Mouse (Mus musculus) MEL (cell line): ENCODE data around the gene Gdap2. TPM values are rescaled to one million over a fixed set of nuclear protein-coding genes. Genes with fewer than 3 reads are reported as not detected.

Experiments
- DNase-seq: peaks from one replicate; pipeline ENCODE4 v3.0.0; 2011; ENCODE audit warnings: low read depth, low spot score
- H3K27ac ChIP-seq: 2 replicates; pipeline ENCODE4 v1.5.1; 2012; ENCODE audit warnings: low read depth, mild to moderate bottlenecking, control low read depth, low read length, moderate library complexity; ENCODE audit not compliant: control insufficient read depth
- H3K27me3 ChIP-seq, 2 experiments: fragments of 150-350 bp in 1 of 2; sonication (generic) in 1 of 2; 2 replicates each; pipeline ENCODE4 v1.6.1; 2012; ENCODE audit warnings: low read length in 2 of 2, mild to moderate bottlenecking in 2 of 2, improper control_type of control experiment in 1 of 2, moderate library complexity in 1 of 2; ENCODE audit not compliant: insufficient read depth in 2 of 2, control insufficient read depth in 1 of 2
- H3K36me3 ChIP-seq, 2 experiments: 2 replicates each; pipeline ENCODE4 v1.6.1; 2012 to 2014; ENCODE audit warnings: low read length in 2 of 2, improper control_type of control experiment in 1 of 2, inconsistent platforms in 1 of 2, mild to moderate bottlenecking in 1 of 2; ENCODE audit not compliant: insufficient read depth in 2 of 2, control insufficient read depth in 1 of 2
- H3K4me1 ChIP-seq, 2 experiments: fragments of 150-350 bp in 1 of 2; sonication (generic) in 1 of 2; 2 replicates each; pipeline ENCODE4 v1.6.1; 2012; ENCODE audit warnings: low read length in 2 of 2, improper control_type of control experiment in 1 of 2, mild to moderate bottlenecking in 1 of 2; ENCODE audit not compliant: insufficient read depth in 2 of 2, control insufficient read depth in 1 of 2
- H3K4me3 ChIP-seq, 2 experiments: fragments of 150-350 bp in 1 of 2; sonication (generic) in 1 of 2; 2 replicates each; pipeline ENCODE4 v1.5.1; 2012; ENCODE audit warnings: low read depth in 2 of 2, low read length in 2 of 2, mild to moderate bottlenecking in 2 of 2, moderate library complexity in 2 of 2, control low read depth in 1 of 2, improper control_type of control experiment in 1 of 2; ENCODE audit not compliant: control insufficient read depth in 1 of 2, insufficient read depth in 1 of 2
- H3K79me2 ChIP-seq: 2 replicates; pipeline ENCODE4 v1.6.1; 2012; ENCODE audit warnings: mild to moderate bottlenecking, low read length, moderate library complexity; ENCODE audit not compliant: control insufficient read depth, poor library complexity, insufficient read depth
- H3K9ac ChIP-seq: 2 replicates; pipeline ENCODE4 v1.6.1; 2012; ENCODE audit warnings: low read depth, mild to moderate bottlenecking, control low read depth, low read length, moderate library complexity; ENCODE audit not compliant: control insufficient read depth, poor library complexity, severe bottlenecking
- H3K9me3 ChIP-seq: fragments of 150-350 bp; sonication (generic); replicated peaks from 2 replicates; pipeline ENCODE4 v1.6.1; 2012; ENCODE audit warnings: mild to moderate bottlenecking, low read length, improper control_type of control experiment, moderate library complexity; ENCODE audit not compliant: insufficient read depth
- CHD2 ChIP-seq: IDR thresholded peaks from 2 replicates; pipeline ENCODE4 v1.6.1; 2011; ENCODE audit warnings: low read length, improper control_type of control experiment
- CTCF ChIP-seq, 3 experiments: IDR thresholded peaks in 2 of 3; conservative IDR thresholded peaks in 1 of 3; 2 replicates each; pipeline ENCODE4 v1.5.1; 2011 to 2012; ENCODE audit warnings: low read length in 3 of 3, low read depth in 2 of 3, mild to moderate bottlenecking in 2 of 3, improper control_type of control experiment in 1 of 3, inconsistent platforms in 1 of 3, mixed read lengths in 1 of 3, moderate library complexity in 1 of 3; ENCODE audit not compliant: control insufficient read depth in 1 of 3, insufficient read depth in 1 of 3, poor library complexity in 1 of 3, severe bottlenecking in 1 of 3
- E2F4 ChIP-seq: IDR thresholded peaks from 2 replicates; pipeline ENCODE4 v1.6.1; 2011; ENCODE audit warnings: low read depth, low read length, improper control_type of control experiment, borderline replicate concordance
- MAZ ChIP-seq: IDR thresholded peaks from 2 replicates; pipeline ENCODE4 v1.6.1; 2012; ENCODE audit warnings: low read depth, mild to moderate bottlenecking, inconsistent platforms, low read length, improper control_type of control experiment
- MXI1 ChIP-seq: IDR thresholded peaks from 2 replicates; pipeline ENCODE4 v1.6.1; 2011; ENCODE audit warnings: mild to moderate bottlenecking, low read depth, low read length, improper control_type of control experiment
- NRF1 ChIP-seq: IDR thresholded peaks from 2 replicates; pipeline ENCODE4 v1.6.1; 2014; ENCODE audit warnings: low read depth, mild to moderate bottlenecking, inconsistent platforms, low read length, improper control_type of control experiment, moderate library complexity; ENCODE audit not compliant: poor library complexity, insufficient read depth, severe bottlenecking
- POLR2A ChIP-seq, 2 experiments: IDR thresholded peaks; 2 replicates each; pipeline ENCODE4 v1.6.1; 2011 to 2012; ENCODE audit warnings: low read length in 2 of 2, mild to moderate bottlenecking in 2 of 2, control low read depth in 1 of 2, improper control_type of control experiment in 1 of 2, low read depth in 1 of 2, moderate library complexity in 1 of 2; ENCODE audit not compliant: control insufficient read depth in 1 of 2, insufficient read depth in 1 of 2, poor library complexity in 1 of 2
- RCOR1 ChIP-seq: IDR thresholded peaks from 2 replicates; pipeline ENCODE4 v1.6.1; 2012; ENCODE audit warnings: low read depth, mild to moderate bottlenecking, inconsistent platforms, low read length, improper control_type of control experiment
- SIN3A ChIP-seq: IDR thresholded peaks from 2 replicates; pipeline ENCODE4 v1.6.1; 2012; ENCODE audit warnings: low read length, improper control_type of control experiment, inconsistent platforms
- TAL1 ChIP-seq: IDR thresholded peaks from 2 replicates; pipeline ENCODE4 v1.6.1; 2012; ENCODE audit warnings: mild to moderate bottlenecking, inconsistent platforms, low read length, moderate library complexity, mixed read lengths
- TBP ChIP-seq: IDR thresholded peaks from 2 replicates; pipeline ENCODE4 v1.8.0; 2011; ENCODE audit warnings: low read depth, low read length, improper control_type of control experiment
- ZC3H11A ChIP-seq: IDR thresholded peaks from 2 replicates; pipeline ENCODE4 v1.6.1; 2012; ENCODE audit warnings: low read depth, mild to moderate bottlenecking, inconsistent platforms, low read length, improper control_type of control experiment
- ZNF384 ChIP-seq: IDR thresholded peaks from 2 replicates; pipeline ENCODE4 v1.6.1; 2012; ENCODE audit warnings: low read depth, mild to moderate bottlenecking, inconsistent platforms, low read length, improper control_type of control experiment
- polyA plus RNA-seq, 2 experiments: library from polyadenylated mRNA; stranded (reverse) in 1 of 2; unstranded in 1 of 2; fragments of >175 nt in 1 of 2; fragments of >200 nt in 1 of 2; gene quantifications; 2 replicates each; pipeline versions ENCODE4 v1.2.1 to v1.2.4; 2012; ENCODE audit warnings: low replicate concordance in 2 of 2, low read depth in 1 of 2; ENCODE audit not compliant: insufficient read length in 2 of 2, insufficient read depth in 1 of 2, missing spikeins in 1 of 2
- total RNA-seq: library from RNA; depleted of rRNA; stranded (reverse); fragments of 300-350 nt; gene quantifications from 2 replicates; pipeline ENCODE4 v1.2.3, GENCODE M21; 2012

The Gdap2 gene
- total and polyA plus RNA-seq, 3 experiments: 14.6 to 17.3 TPM; not detected in 1

- Histone ChIP-seq H3K36me3 (no peaks in the 10 kb centered on the region), H3K27ac (no peak overlapping the region), H3K4me1 (no peaks in the 10 kb centered on the region), H3K79me2 (no peaks in the 10 kb centered on the region), H3K4me3 (no peak overlapping the region), H3K9me3 (no peaks in the 10 kb centered on the region), H3K27me3 (no peaks in the 10 kb centered on the region), H3K9ac (no peak overlapping the region)
- peak; percentile 25 for DNase-seq
- TF ChIP-seq CTCF (IDR thresholded peaks at IDR 0.05 in 2 of 3, conservative IDR thresholded peaks at IDR 0.05 in 1 of 3; ENCODE audit: control insufficient read depth in 1 of 3, insufficient read depth in 1 of 3, low read depth in 2 of 3, low read length in 3 of 3, poor library complexity in 1 of 3, severe bottlenecking in 1 of 3): peak in 1 of 3 experiments; percentile 8; a peak in 1 of 6 replicates
- no peak for TF ChIP-seq TAL1
- TF ChIP-seq E2F4: no peak
These were observed 39.7 kb upstream of the Gdap2 start for GRCm38 (mm10) chr3:100122445-100122844.

GRCm38 (mm10) chr3:100160682-100161445, 1.3 kb upstream of the Gdap2 start:
- Histone ChIP-seq H3K9me3 (no peaks in the 10 kb centered on the region), H3K4me3 (peak overlapping the region; percentile 89 to 98), H3K27me3 (no peaks in the 10 kb centered on the region), H3K27ac (no peak overlapping the region), H3K36me3 (peaks cover 7 to 27% of the 10 kb centered on the region in 2 experiments), H3K4me1 (peaks cover 3 to 14% of the 10 kb centered on the region in 2 experiments; a peak in 3 of 4 replicates), H3K9ac (peak overlapping the region; percentile 84), H3K79me2 (peaks cover 18% of the 10 kb centered on the region)
- DNase-seq: peak; percentile 37
- TF ChIP-seq TBP: 0 out of 2 replicates have a peak, but pooled peaks have one; percentile 21
- TF ChIP-seq NRF1: no peak
- TF ChIP-seq ZC3H11A: no peak
- TF ChIP-seq ZNF384: no peak

- Histone ChIP-seq H3K4me1 (peaks cover 3 to 14% of the 10 kb centered on the region in 2 experiments; a peak in 3 of 4 replicates), H3K9me3 (no peaks in the 10 kb centered on the region), H3K27ac (peak overlapping the region; percentile 4; the same call in 1 of the 2 replicates), H3K36me3 (peaks cover 7 to 25% of the 10 kb centered on the region in 2 experiments), H3K79me2 (peaks cover 18% of the 10 kb centered on the region), H3K9ac (peak overlapping the region; percentile 84), H3K4me3 (peak overlapping the region; percentile 89 to 98), H3K27me3 (no peaks in the 10 kb centered on the region)
- peak; percentile 34; the same call in 1 of the 2 replicates for TF ChIP-seq E2F4
- TF ChIP-seq POLR2A (IDR thresholded peaks at IDR 0.05; ENCODE audit: control insufficient read depth in 1 of 2, insufficient read depth in 1 of 2, low read depth in 1 of 2, low read length in 2 of 2, poor library complexity in 1 of 2): peak in 1 of 2 experiments; percentile 66; a peak in 1 of 4 replicates
- TF ChIP-seq ZNF384: no peak
- TF ChIP-seq TAL1: no peak
- no peak for TF ChIP-seq RCOR1
- no peak for TF ChIP-seq MAZ
- TF ChIP-seq CHD2: no peak
- peak; percentile 9; the same call in 1 of the 2 replicates for TF ChIP-seq MXI1
- no peak for TF ChIP-seq SIN3A
- TF ChIP-seq CTCF (IDR thresholded peaks at IDR 0.05 in 2 of 3, conservative IDR thresholded peaks at IDR 0.05 in 1 of 3; ENCODE audit: control insufficient read depth in 1 of 3, insufficient read depth in 1 of 3, low read depth in 2 of 3, low read length in 3 of 3, poor library complexity in 1 of 3, severe bottlenecking in 1 of 3): no peak
- peak; percentile 52 for DNase-seq
These were observed 391 bp upstream of the Gdap2 start for GRCm38 (mm10) chr3:100161665-100162314.
